Mouse (Mus musculus) ovary, postnatal 14 days (tissue): ENCODE measurements around the gene Rora.

Source experiments
- DNase-seq: peaks from one replicate; pipeline ENCODE4 v3.0.0; 2022; ENCODE audit warnings: low spot score

Gene Rora

GRCm38 (mm10) chr9:69290881-69291450, 637.4 kb downstream of the Rora start:
- DNase-seq: no peak

DNA sequence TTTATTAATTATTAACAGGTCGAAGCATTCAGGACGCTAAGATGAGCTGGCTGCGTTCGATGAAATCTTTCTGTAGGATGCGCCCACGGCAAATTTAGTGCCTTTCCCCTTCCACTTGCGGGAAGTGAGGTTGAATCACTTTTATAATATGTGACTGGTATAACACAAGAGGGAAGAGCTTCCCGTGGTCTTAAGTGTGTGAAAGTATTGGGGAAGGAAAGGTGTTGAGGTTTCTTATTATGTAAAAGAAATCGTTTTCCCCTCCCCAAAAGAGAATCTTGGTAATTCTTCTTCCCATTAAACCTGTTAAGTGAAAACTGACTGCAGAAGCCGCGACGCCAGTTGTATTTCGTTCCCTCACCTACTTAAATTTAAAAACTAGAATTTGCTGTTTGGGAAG, 637.9 kb downstream of the Rora start:
- DNase-seq: no peak

DNA sequence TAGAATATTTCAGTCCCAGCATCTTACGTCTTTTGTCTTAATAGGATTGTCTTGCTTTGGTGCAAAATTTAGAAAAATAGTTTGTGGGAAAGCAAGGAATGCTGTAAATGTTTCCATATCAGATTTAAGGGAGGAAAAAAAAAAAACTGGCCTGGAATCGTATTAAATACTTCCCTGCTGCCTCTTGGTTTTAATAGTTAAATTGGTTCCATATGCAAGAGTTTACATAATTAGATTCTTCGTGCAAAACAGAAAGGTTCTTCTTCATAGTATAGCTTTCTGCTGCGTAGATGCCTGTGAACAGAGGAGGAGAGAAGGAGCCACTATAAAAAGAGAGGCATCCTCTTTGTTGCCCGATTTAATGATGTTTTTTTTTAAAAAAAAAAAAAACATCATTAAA, 638.8 kb downstream of the Rora start:
- no peak for DNase-seq

DNA sequence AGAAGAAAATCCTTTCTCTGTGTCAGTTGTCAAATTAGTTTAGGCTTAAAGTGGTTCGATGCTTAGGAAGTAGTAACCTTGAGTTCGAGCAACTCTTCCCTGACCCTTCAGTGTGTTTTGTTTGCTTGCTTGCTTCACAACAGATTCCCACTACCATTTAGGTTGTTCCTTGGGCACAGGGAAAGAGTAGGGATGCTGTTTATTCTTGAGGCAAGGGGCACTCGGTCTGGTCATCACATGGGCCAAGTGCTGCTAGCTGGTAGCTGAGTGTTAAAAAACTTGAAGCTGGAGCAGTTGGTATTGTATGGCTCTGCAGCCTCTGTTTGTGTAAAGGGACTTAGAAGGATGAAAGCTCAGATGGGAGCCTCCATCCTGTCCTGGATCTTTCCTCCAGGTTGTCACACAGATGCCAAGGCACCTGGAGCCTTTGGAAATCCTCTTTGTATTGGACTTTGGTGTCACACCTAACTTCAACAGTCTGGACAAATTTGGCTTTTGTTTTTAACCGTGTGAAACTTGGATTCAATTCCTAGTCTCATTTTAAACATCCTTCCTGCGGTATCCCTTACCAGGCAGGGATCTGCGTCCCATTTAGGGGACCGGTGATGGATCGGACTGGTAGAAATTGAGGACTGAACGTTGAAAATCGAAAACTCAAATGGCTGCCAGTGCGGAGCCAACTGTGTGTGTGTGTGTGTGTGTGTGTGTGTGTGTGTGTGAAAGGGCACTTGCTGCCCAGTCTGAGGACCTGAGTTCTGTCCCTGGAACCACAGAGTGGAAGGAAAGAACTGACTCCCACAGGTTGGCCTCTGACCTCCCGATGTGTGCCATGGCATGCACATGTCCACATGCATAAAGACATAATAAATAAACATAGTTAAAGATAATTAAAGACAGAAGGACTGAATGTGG, 639.4 kb downstream of the Rora start:
- DNase-seq: no peak

GRCm38 (mm10) chr9:69293688-69294074, 640.1 kb downstream of the Rora start:
- DNase-seq: no peak

DNA sequence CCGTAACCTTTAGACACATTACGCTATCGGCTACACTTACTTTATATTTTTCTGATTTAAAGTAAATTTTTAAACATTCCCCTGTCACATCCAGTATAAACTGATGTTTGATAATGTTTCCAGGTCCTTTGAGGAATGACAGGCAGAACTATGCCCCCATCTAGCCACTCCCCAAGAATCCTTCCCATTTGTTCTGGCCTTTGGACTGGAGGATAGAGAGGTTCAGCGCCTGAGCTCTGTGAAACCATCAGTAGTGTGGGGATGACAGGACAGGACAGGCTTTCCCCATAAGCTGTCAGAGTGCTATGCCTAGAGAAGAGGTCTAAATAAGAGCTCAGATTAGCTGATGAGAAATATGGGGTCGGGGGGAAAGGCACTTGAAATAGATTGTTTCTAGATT, 640.8 kb downstream of the Rora start:
- DNase-seq: no peak

- DNase-seq: no peak
Observed at GRCm38 (mm10) chr9:69294856-69295255, 641.3 kb downstream of the Rora start.

GRCm38 (mm10) chr9:69295826-69296225, 642.2 kb downstream of the Rora start:
- DNase-seq: no peak

DNA sequence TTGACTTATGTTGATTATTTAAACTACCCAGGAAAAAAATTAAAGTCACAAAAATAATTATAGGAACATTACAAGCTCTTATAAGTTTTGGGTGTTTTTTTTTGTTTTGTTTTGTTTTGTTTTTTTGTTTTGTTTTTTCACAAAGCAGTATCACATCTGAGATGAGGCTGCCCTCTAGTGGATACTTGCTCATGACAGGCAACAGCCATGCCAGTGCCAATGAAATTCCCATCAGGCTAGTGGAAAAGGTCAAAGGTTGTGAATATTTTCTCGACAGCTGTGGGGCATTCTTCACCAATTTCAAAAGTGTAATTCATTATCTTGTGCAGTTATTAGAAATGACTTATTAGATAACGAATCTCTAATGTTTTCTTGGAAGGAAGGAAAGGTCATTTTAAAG, 642.8 kb downstream of the Rora start:
- DNase-seq: peak; percentile 57

- DNase-seq: no peak
Observed at GRCm38 (mm10) chr9:69297766-69298375, 644.3 kb downstream of the Rora start.

- no peak for DNase-seq
Observed at GRCm38 (mm10) chr9:69298566-69299335, 645.2 kb downstream of the Rora start.

DNA sequence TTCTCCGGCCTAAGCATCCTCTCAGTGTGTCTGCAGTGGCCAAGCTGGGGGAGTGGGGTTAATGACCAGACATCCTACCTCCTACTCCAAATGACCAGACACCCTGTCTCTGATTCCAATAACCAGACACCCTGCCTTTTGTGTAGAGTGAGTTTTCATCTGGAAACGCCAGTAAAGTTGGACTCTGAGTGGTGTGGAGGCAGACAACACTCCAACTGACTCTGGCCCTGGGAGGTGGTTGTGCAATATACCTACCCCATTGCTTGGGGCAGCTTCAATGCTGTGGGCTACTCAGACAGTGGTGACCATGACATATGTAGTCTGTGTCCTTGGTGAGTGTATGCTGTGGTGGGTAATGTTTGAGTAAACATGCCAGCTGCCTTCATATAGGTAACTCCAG, 645.9 kb downstream of the Rora start:
- no peak for DNase-seq

DNA sequence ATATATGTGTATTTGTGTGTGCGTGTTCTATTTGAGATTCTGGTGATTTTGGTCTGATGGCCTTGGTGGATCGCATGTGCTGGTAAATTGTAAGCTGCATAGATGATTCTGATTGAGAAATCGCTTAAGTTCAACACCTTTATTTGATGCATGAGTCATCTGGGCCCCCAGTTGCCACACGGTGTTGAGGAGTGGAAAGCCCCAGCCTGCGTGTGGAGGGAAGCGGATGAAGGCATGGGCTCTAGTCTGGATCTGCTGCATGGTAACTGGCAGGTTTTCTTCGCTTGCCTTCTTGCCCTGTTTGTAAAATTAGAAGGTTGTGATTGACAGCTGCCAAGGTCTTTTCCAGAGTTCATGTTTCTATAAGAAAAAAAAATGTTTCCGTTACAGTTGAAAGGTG, 646.7 kb downstream of the Rora start:
- no peak for DNase-seq

GRCm38 (mm10) chr9:69301445-69301844, 647.9 kb downstream of the Rora start:
- DNase-seq: peak; percentile 42

- DNase-seq: no peak
Observed at GRCm38 (mm10) chr9:69301955-69302354, 648.4 kb downstream of the Rora start.

DNA sequence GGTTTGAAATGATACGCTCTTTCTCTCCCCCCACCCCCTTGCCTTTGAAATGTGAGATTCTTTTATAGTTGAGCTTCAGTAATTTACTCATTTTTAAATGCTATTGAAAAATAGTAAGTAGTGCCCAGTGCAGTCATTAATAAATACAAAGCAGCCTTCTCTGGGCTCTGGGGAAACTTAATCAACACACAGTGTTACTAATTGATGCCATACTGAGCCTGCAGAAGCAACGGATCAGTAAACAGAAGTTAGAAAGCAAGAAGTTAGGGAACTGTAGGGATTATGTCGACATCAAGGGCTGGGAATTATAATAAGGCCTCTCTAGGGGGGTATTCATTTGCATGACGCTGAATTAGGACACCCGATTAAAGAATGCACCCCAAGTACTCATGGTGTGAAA, 649.3 kb downstream of the Rora start:
- no peak for DNase-seq

GRCm38 (mm10) chr9:69303346-69303944, 649.9 kb downstream of the Rora start:
- DNase-seq: no peak

- no peak for DNase-seq
Observed at GRCm38 (mm10) chr9:69303962-69304361, 650.4 kb downstream of the Rora start.

- no peak for DNase-seq
Observed at GRCm38 (mm10) chr9:69304492-69304891, 650.9 kb downstream of the Rora start.

DNA sequence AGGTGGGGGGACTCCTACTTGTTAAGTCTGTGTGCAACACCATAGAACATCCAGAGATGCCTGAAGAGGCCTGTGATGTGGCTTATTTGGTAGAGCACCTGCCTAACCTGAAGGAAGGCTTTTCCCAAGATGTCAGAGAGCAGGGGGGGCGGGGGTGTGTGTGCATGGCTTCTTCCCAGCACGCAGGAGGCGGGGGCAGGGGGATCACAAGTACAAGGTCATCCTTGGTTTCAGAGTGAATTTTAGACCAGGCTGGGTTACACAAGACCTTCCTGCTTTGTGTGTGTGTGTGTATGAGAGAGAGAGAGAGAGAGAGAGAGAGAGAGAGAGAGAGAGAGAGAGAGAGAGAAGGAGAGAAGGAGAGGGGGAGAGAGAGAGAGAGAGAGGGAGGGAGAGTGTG, 651.4 kb downstream of the Rora start:
- no peak for DNase-seq

DNA sequence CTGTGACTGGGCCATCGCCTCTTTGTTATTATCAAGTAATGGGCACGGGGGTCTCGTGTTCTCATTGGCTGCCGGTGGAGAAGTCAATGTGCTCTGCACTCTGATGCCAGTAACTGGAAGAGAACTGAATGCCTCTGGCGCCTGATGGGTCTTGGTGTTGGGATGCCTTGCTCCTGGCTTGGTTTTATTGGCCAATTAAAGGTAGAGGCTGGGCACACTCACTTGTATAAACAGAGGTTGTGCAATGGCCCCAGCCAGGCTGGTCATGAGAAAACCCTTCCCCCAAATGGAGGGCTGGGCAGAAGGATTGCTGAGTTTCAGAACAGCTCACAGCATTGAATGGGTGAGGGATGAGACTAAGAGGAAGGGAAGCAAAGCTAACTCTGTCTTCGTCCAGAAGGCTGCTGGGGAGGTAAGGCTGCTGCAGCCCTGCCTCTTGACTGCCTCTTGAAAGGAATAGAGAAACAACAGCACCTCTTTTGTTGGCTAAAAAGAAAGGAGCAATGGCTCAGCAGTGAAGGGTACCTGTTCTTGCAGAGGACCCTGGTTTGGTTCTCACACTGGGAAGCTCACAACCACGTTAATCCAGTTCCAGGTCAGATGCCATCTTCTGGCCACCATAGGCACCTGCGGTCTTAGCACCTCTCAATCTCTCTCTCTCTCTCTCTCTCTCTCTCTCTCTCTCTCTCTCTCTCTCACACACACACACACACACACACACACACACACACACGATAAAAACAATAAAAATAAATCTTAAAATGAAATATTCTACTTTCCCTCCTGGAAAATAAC, 653.3 kb downstream of the Rora start:
- DNase-seq: no peak
